Mouse (Mus musculus): ENCODE data around the gene Il17rc.

DNA sequence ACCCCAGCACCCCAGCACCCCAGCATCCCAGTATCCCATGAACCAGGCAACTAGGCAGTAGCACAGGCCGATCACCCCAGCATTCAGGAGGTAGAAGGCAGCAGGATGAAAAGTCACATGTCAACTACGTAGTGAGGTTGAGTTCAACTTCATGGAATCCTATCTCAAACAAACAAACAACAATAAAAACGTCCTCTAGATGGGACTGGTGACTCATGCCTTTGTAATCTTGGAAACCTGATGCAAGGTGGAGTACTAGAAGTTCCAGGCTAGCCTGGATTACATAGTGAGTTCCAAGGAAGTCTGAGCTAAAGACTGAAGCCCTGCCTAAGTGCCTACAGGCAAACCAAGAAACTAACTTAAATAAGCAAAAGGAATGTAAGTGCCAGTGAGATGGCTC lies 40.4 kb upstream of the Il17rc start:
- TF ChIP-seq CTCF (IDR thresholded peaks at IDR 0.05): no peak
- no peak for TF ChIP-seq EP300 (IDR thresholded peaks at IDR 0.05)

All from lung, postnatal 0 days (tissue).